21 mouse cellular contexts compared by ENCODE assay signal in the genomic region with DNA sequence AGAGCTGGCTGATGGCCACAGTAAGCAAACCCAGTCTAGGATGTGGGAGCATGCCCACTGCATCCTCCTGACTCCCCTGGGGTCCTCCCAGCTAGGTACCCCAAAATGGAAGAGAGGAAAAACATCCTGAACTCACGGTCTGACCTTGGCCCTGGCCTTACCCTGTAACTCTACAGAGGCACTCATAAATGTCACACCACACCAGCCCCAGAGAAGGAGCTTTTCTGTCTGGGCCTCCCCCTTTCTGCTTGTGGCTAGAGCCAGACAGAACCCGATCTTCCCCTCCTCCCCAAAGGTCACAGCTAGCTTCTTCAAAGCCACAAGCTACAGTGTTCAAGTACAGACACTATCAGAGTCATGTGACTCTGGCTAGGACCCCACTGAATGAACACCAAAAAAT. TPM values are rescaled to one million over a fixed set of nuclear protein-coding genes. Genes with fewer than 3 reads are reported as not detected.
DNase-seq lines count a peak whose midpoint lies in the region; ATAC-seq and TF ChIP-seq lines count a peak whose summit lies in the region.
"Had no signal": no experiment of that assay in that cellular context is flagged by ENCODE, and none has a peak within 500 bp of the region (broad histone marks: within the 10 kb centered on the region; RNA-seq: fewer than 3 reads in every experiment).

No protein-coding gene starts in this region.

- no peak overlapping the region for H3K4me3 ChIP-seq in heart, embryonic 10.5 days
- H3K4me3 ChIP-seq in bone marrow macrophage, adult 2 months (ENCODE audit: insufficient read depth, low read length), result no peak overlapping the region
- no peak overlapping the region for H3K4me3 ChIP-seq in liver, postnatal 0 days (ENCODE audit: low read depth, low read length)
- H3K4me3 ChIP-seq: forebrain, embryonic 13.5 days; kidney, embryonic 15.5 days; limb, embryonic 10.5 days; midbrain, embryonic 12.5 days; neural tube, embryonic 12.5 days; stomach, embryonic 15.5 days had no signal

- no peak overlapping the region for H3K4me2 ChIP-seq in liver, postnatal 0 days (ENCODE audit: low read depth, low read length)
- H3K4me2 ChIP-seq: forebrain, embryonic 13.5 days; heart, embryonic 11.5 days; kidney, embryonic 15.5 days; midbrain, embryonic 12.5 days; neural tube, embryonic 12.5 days; stomach, embryonic 15.5 days had no signal

- DNase-seq in heart, embryonic 10.5 days (ENCODE audit: low spot score), result no peak
- DNase-seq in heart, adult 18-20 months, result no peak
- peak; percentile 57 for DNase-seq in CD4-positive helper T cell, adult 2 months (ENCODE audit: low read depth, low spot score)
- no peak for DNase-seq in liver, postnatal 0 days
- no peak for DNase-seq in cerebellum, adult 8-10 months
- DNase-seq in left cerebral cortex, adult 8-10 months (ENCODE audit: low spot score in 2 of 2), result no peak
- DNase-seq in adipocyte (ENCODE audit: low spot score), result no peak
- DNase-seq: adrenal gland, postnatal 36 days; cerebellum, adult 11 months; heart, postnatal 36 days; lung, postnatal 10 days; right cerebral cortex, postnatal 4 days had no signal

- WGBS in heart, embryonic 10.5 days, result 74% methylated on average over 2 of the region's 2 CpGs
- 52% methylated on average over 2 of the region's 2 CpGs for WGBS in liver, postnatal 0 days (ENCODE audit: insufficient replicate concordance)

- no peak for TF ChIP-seq EP300 in liver, postnatal 0 days (IDR thresholded peaks at IDR 0.05; ENCODE audit: low read depth)

- H3K4me1 ChIP-seq in heart, embryonic 10.5 days, result no peaks in the 10 kb centered on the region; the same call in 1 of the 2 replicates
- H3K4me1 ChIP-seq in bone marrow macrophage, adult 2 months (ENCODE audit: control insufficient read depth, insufficient read depth, low read length), result peaks cover 66% of the 10 kb centered on the region
- H3K4me1 ChIP-seq in liver, postnatal 0 days (ENCODE audit: insufficient read depth), result peaks cover 19% of the 10 kb centered on the region
- H3K4me1 ChIP-seq: forebrain, embryonic 13.5 days; kidney, embryonic 15.5 days; limb, embryonic 10.5 days; midbrain, embryonic 12.5 days; neural tube, embryonic 12.5 days; stomach, embryonic 15.5 days had no signal

- TF ChIP-seq POLR2A in bone marrow macrophage, adult 2 months (IDR thresholded peaks at IDR 0.05; ENCODE audit: borderline replicate concordance, low read depth, low read length), result no peak

- H3K27me3 ChIP-seq in heart, embryonic 10.5 days (ENCODE audit: insufficient read depth, poor library complexity, severe bottlenecking), result peaks cover 11% of the 10 kb centered on the region; the same call in 1 of the 2 replicates
- H3K27me3 ChIP-seq in liver, postnatal 0 days (ENCODE audit: insufficient read depth, low read length), result no peaks in the 10 kb centered on the region
- H3K27me3 ChIP-seq: forebrain, embryonic 13.5 days; kidney, embryonic 15.5 days; midbrain, embryonic 12.5 days; neural tube, embryonic 12.5 days; Patski; stomach, embryonic 15.5 days had no signal

- no peak overlapping the region for H3K9ac ChIP-seq in liver, postnatal 0 days (replicated peaks)
- H3K9ac ChIP-seq: forebrain, embryonic 13.5 days; kidney, embryonic 15.5 days; midbrain, embryonic 12.5 days; neural tube, embryonic 12.5 days; stomach, embryonic 15.5 days had no signal

- ATAC-seq in liver, postnatal 0 days, result no peak
- ATAC-seq: forebrain, embryonic 13.5 days; Patski had no signal

- no peak for TF ChIP-seq CTCF in bone marrow macrophage, adult 2 months (IDR thresholded peaks at IDR 0.05; ENCODE audit: low read depth, low read length)
- no peak for TF ChIP-seq CTCF in liver, postnatal 0 days (IDR thresholded peaks at IDR 0.05; ENCODE audit: low read depth)

- peak overlapping the region; percentile 1; the same call in 1 of the 2 replicates for H3K27ac ChIP-seq in heart, embryonic 10.5 days
- H3K27ac ChIP-seq in bone marrow macrophage, adult 2 months (ENCODE audit: insufficient read depth, low read depth, low read length), result peak overlapping the region; percentile 74
- H3K27ac ChIP-seq in liver, postnatal 0 days (ENCODE audit: low read depth), result peak overlapping the region; percentile 78
- H3K27ac ChIP-seq: forebrain, embryonic 13.5 days; kidney, embryonic 15.5 days; limb, embryonic 10.5 days; midbrain, embryonic 12.5 days; neural tube, embryonic 12.5 days; stomach, embryonic 15.5 days had no signal

- H3K9me3 ChIP-seq in heart, embryonic 10.5 days, result no peaks in the 10 kb centered on the region
- no peaks in the 10 kb centered on the region for H3K9me3 ChIP-seq in liver, postnatal 0 days (ENCODE audit: low read length)
- H3K9me3 ChIP-seq: forebrain, embryonic 13.5 days; kidney, embryonic 15.5 days; limb, embryonic 10.5 days; midbrain, embryonic 12.5 days; neural tube, embryonic 12.5 days; stomach, embryonic 15.5 days had no signal

- H3K36me3 ChIP-seq in heart, embryonic 10.5 days, result no peaks in the 10 kb centered on the region
- peaks cover 40% of the 10 kb centered on the region for H3K36me3 ChIP-seq in liver, postnatal 0 days (replicated peaks; ENCODE audit: insufficient read depth, low read length)
- H3K36me3 ChIP-seq: kidney, embryonic 15.5 days; limb, embryonic 10.5 days; midbrain, embryonic 12.5 days; neural tube, embryonic 12.5 days; stomach, embryonic 15.5 days had no signal

RNA-seq across cellular contexts. Expression of a gene that starts 25.3 kb away (rescaled TPM):
- polyA plus RNA-seq in heart, embryonic 10.5 days (2016; fragmentation: Nextera tagmentation; extraction: Ambion mirVana), result 2.5 and 4.2 TPM in 2 replicates
- 1 to 10 TPM; 6.5 to 6.6 TPM for total RNA-seq in heart, adult 18-20 months (2021)
- polyA plus RNA-seq in bone marrow macrophage, adult 2 months (2012; ENCODE audit: insufficient read depth, insufficient read length, missing spikeins), result 181 and 222 TPM in 2 replicates
- polyA plus RNA-seq in liver, postnatal 0 days (2015; fragmentation: Nextera tagmentation; extraction: Ambion mirVana), result 7.2 and 9.4 TPM in 2 replicates
- total RNA-seq in left cerebral cortex, adult 8-10 months (2022), result 1 to 10 TPM; 2.5 to 4.4 (median 3.9) TPM

RNA-seq across cellular contexts. Expression of a gene that starts 26.6 kb away (rescaled TPM):
- polyA plus RNA-seq in heart, embryonic 10.5 days (2016; fragmentation: Nextera tagmentation; extraction: Ambion mirVana), result 6.3 and 6.4 TPM in 2 replicates
- 10 to 100 TPM; 75.5 to 76.4 TPM for total RNA-seq in heart, adult 18-20 months (2021)
- 37.4 and 44.8 TPM in 2 replicates for polyA plus RNA-seq in bone marrow macrophage, adult 2 months (2012; ENCODE audit: insufficient read depth, insufficient read length, missing spikeins)
- 6.6 and 7.0 TPM in 2 replicates for polyA plus RNA-seq in liver, postnatal 0 days (2015; fragmentation: Nextera tagmentation; extraction: Ambion mirVana)
- total RNA-seq in left cerebral cortex, adult 8-10 months (2022), result 10 to 100 TPM; 57.5 to 69.7 (median 65.1) TPM

Comparison
In these comparisons a context has a peak if more than half of its experiments do, and no peak if none do; other contexts are left out.
1. H3K27ac ChIP-seq: peak in every context shown above with its lines; median percentile 78 in liver, postnatal 0 days; 74 in bone marrow macrophage, adult 2 months; 1 in heart, embryonic 10.5 days.
2. RNA of a gene that starts 25.3 kb away (polyA plus RNA-seq): 181 to 222 TPM in bone marrow macrophage, adult 2 months; 7.2 to 9.4 TPM in liver, postnatal 0 days and 2.5 to 4.2 TPM in heart, embryonic 10.5 days; every median in the first group is over 10 times any median in the second.